Mouse (Mus musculus): ENCODE data around the gene Lenep.
"Not testable (repeated sequence)": the region's sequence is repeated elsewhere in the genome, so short reads cannot be mapped to it uniquely, and the experiment has no call there.

Lenep gene

GRCm38 (mm10) chr3:89402693-89403092 is at the start of gene Lenep:
Gene Lenep (minus strand): TSS chr3:89402793.
- DNase-seq (ENCODE audit: low spot score in 2 of 2) = no peak

GRCm38 (mm10) chr3:89451916-89452315 is 49.3 kb upstream of the Lenep start:
- no peak for DNase-seq (ENCODE audit: low spot score in 2 of 2)

- DNase-seq (ENCODE audit: low spot score in 2 of 2) = peak; percentile 76 to 88
Observed at GRCm38 (mm10) chr3:89449541-89449940, 46.9 kb upstream of the Lenep start.

- peak in 1 of 2 experiments; percentile 57 for DNase-seq (ENCODE audit: low spot score in 2 of 2)
Observed at GRCm38 (mm10) chr3:89448720-89449537, 46.3 kb upstream of the Lenep start.

GRCm38 (mm10) chr3:89440691-89441090 is 38.1 kb upstream of the Lenep start:
- no peak for DNase-seq (ENCODE audit: low spot score in 2 of 2)

- no peak for DNase-seq (ENCODE audit: low spot score in 2 of 2)
Observed at GRCm38 (mm10) chr3:89437269-89437668, 34.7 kb upstream of the Lenep start.

GRCm38 (mm10) chr3:89436176-89437113 is 33.9 kb upstream of the Lenep start, which contains the start of gene Pbxip1:
Gene Pbxip1 (plus strand): TSS chr3:89436706.
- DNase-seq (ENCODE audit: low spot score in 2 of 2) = peak in 1 of 2 experiments; percentile 64

- no peak for DNase-seq (ENCODE audit: low spot score in 2 of 2)
Observed at GRCm38 (mm10) chr3:89435041-89435440, 32.4 kb upstream of the Lenep start.

GRCm38 (mm10) chr3:89434532-89434931 is 31.9 kb upstream of the Lenep start:
- no peak for DNase-seq (ENCODE audit: low spot score in 2 of 2)

- DNase-seq (ENCODE audit: low spot score in 2 of 2) = no peak
Observed at GRCm38 (mm10) chr3:89432606-89433005, 30.0 kb upstream of the Lenep start.

GRCm38 (mm10) chr3:89430171-89431159 is 27.9 kb upstream of the Lenep start, which contains the start of gene Pygo2:
Gene Pygo2 (plus strand): TSS chr3:89430214.
- DNase-seq (ENCODE audit: low spot score in 2 of 2) = peak; percentile 78 to 90

- not testable (repeated sequence) for DNase-seq (ENCODE audit: low spot score in 2 of 2)
Observed at GRCm38 (mm10) chr3:89429021-89429420, 26.4 kb upstream of the Lenep start.

GRCm38 (mm10) chr3:89425876-89426275 is 23.3 kb upstream of the Lenep start:
- DNase-seq (ENCODE audit: low spot score in 2 of 2) = no peak

- no peak for DNase-seq (ENCODE audit: low spot score in 2 of 2)
Observed at GRCm38 (mm10) chr3:89425141-89425525, 22.5 kb upstream of the Lenep start.

- no peak for DNase-seq (ENCODE audit: low spot score in 2 of 2)
Observed at GRCm38 (mm10) chr3:89424416-89425140, 22.0 kb upstream of the Lenep start.

- no peak for DNase-seq (ENCODE audit: low spot score in 2 of 2)
Observed at GRCm38 (mm10) chr3:89422556-89423205, 20.1 kb upstream of the Lenep start.

GRCm38 (mm10) chr3:89421810-89422473 is 19.3 kb upstream of the Lenep start:
- peak in 1 of 2 experiments; percentile 36 for DNase-seq (ENCODE audit: low spot score in 2 of 2)

GRCm38 (mm10) chr3:89421002-89421774 is 18.6 kb upstream of the Lenep start:
- peak; percentile 61 to 79 for DNase-seq (ENCODE audit: low spot score in 2 of 2)
